Mouse (Mus musculus) G1E (cell line): ENCODE measurements at regions not wholly inside any gene's neighbourhood (a gene's known extent, or its start where the extent isn't known, plus 50 kb on each side); places are given as distances from the start of the nearest gene placed in this dataset.

Source experiments
- ATAC-seq: 2 replicates; pipeline ENCODE4 v1.8.0; 2016; ENCODE audit warnings: mild to moderate bottlenecking; ENCODE audit not compliant: insufficient number of reproducible peaks, poor library complexity, low FRiP score, severe bottlenecking; ENCODE audit errors: extremely low read depth
- DNase-seq: peaks from one replicate; pipeline ENCODE4 v3.0.0; 2012; ENCODE audit warnings: low spot score
- H3K27me3 ChIP-seq: 2 replicates; pipeline ENCODE4 v1.6.1; 2012; ENCODE audit warnings: mild to moderate bottlenecking, low read length, inconsistent platforms; ENCODE audit not compliant: insufficient read depth
- H3K36me3 ChIP-seq: replicated peaks from 2 replicates; pipeline ENCODE3; 2012; ENCODE audit warnings: mild to moderate bottlenecking, inconsistent platforms
- H3K4me1 ChIP-seq: 2 replicates; pipeline ENCODE4 v1.6.1; 2012; ENCODE audit warnings: low read depth, low read length, inconsistent platforms, mixed read lengths; ENCODE audit not compliant: insufficient read depth
- H3K4me3 ChIP-seq: 2 replicates; pipeline ENCODE4 v1.5.1; 2012; ENCODE audit warnings: low read depth, mild to moderate bottlenecking, inconsistent platforms, low read length, moderate library complexity, mixed read lengths
- H3K9me3 ChIP-seq: replicated peaks from 2 replicates; pipeline ENCODE4 v1.6.1; 2012; ENCODE audit warnings: inconsistent platforms
- CTCF ChIP-seq: IDR thresholded peaks from 2 replicates; pipeline ENCODE4 v1.5.1; 2012; ENCODE audit warnings: low read depth, low read length, inconsistent platforms, mixed read lengths
- GATA1 ChIP-seq: IDR thresholded peaks from 2 replicates; pipeline ENCODE4 v1.6.1; 2012; ENCODE audit warnings: borderline replicate concordance, low read length, inconsistent platforms, mixed read lengths
- GATA2 ChIP-seq: IDR thresholded peaks from 2 replicates; pipeline ENCODE4 v1.6.1; 2012; ENCODE audit warnings: low read depth, low read length, inconsistent platforms, borderline replicate concordance
- POLR2AphosphoS5 ChIP-seq: IDR thresholded peaks from 2 replicates; pipeline ENCODE4 v1.6.1; 2012; ENCODE audit warnings: low read depth, low read length, inconsistent platforms; ENCODE audit not compliant: insufficient replicate concordance
- TAL1 ChIP-seq: conservative IDR thresholded peaks from 2 replicates; pipeline ENCODE4 v1.6.1; 2012; ENCODE audit warnings: low read depth, low read length, inconsistent platforms, mixed read lengths

DNA sequence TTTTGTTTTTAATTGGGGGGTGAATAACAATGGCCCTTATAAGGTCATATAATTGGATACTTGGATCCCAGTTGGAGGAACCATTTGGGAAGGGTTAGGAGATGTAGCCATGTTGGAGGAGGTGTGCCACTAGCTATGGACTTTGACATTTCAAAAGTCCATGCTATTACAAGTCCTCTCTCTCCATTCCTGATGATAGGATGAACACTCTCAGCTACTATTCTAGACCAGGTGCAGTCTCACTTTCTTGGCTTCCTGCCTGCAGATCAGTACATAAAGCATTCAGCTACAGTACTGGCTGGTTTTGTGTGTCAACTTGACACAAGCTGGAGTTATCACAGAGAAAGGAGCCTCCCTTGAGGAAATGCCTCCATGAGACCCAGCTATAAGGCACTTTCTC, 53.9 kb upstream of the Atp11b start:
- TF ChIP-seq GATA1 (no peak), CTCF (no peak), TAL1 (no peak), POLR2AphosphoS5 (no peak)
- ATAC-seq: no peak
- H3K9me3 ChIP-seq: no peaks in the 10 kb centered on the region
- no peaks in the 10 kb centered on the region for H3K36me3 ChIP-seq
- H3K4me1 ChIP-seq: no peaks in the 10 kb centered on the region
- H3K4me3 ChIP-seq: no peak overlapping the region
- peaks cover 32% of the 10 kb centered on the region for H3K27me3 ChIP-seq
- DNase-seq: no peak

DNA sequence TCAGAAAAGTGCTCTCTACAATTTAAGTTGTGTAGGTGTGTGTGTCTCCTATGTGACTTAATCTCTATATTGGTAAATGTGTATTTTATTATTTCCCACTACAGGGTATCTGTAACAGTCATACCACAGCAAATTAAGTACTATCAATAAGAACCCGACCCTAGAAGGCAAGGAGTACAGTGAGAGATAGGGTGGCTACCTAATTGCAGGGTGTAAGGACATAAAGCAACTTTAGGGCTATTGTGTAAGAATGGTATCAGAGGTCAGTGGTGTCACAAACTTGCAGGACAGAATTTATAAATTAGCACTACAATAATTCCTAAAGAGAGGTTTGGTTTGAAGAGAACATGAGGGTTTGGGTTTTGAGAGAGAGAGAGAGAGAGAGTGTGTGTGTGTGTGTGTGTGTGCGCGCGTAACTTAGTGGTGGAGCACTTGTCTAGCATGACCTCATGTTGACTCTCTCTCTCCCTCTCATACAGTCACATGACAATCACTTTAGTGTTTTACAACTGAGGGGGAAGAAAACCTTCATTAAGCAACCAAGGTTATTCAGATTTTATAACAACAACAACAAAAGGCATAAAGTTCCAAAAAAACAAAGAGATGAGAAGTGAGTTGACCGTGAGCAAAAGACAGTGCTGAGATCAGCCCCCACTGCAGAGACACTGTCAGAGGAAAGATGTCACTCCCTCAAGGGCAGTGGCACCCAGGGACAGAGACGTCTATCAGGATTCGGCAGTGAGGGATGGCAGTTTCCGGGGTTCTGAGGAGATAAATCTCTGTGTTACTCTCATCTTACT, 50.2 kb upstream of the Atp11b start:
- H3K4me1 ChIP-seq: no peaks in the 10 kb centered on the region
- H3K36me3 ChIP-seq: no peaks in the 10 kb centered on the region
- DNase-seq: no peak
- no peak overlapping the region for H3K4me3 ChIP-seq
- no peak for TF ChIP-seq POLR2AphosphoS5
- no peak for TF ChIP-seq GATA2
- no peak for TF ChIP-seq CTCF
- no peak for TF ChIP-seq GATA1
- TF ChIP-seq TAL1: no peak
- H3K27me3 ChIP-seq: peaks cover 28% of the 10 kb centered on the region
- ATAC-seq: no peak
- no peaks in the 10 kb centered on the region for H3K9me3 ChIP-seq
